Mouse (Mus musculus) embryonic facial prominence, embryonic 11.5 days (tissue): ENCODE data around the gene Camta1. TPM values are rescaled to one million over a fixed set of nuclear protein-coding genes. Genes with fewer than 3 reads are reported as not detected.

Experiments used
- ATAC-seq: fragments of 200-750 bp; cut with Nextera tagmentation; replicated peaks from 2 replicates; pipeline ENCODE4 v1.8.0; 2017; ENCODE audit warnings: low read depth; ENCODE audit not compliant: insufficient number of reproducible peaks, low FRiP score, low TSS enrichment
- DNase-seq: peaks from one replicate; pipeline ENCODE4 v3.0.0-alpha.2; 2015; ENCODE audit warnings: low spot score
- H3K27ac ChIP-seq: fragments of 300-500 bp; sonication (generic); replicated peaks from 2 replicates; pipeline ENCODE4 v1.5.1; 2014; ENCODE audit warnings: mild to moderate bottlenecking, low read depth, low read length, control low read depth
- H3K27me3 ChIP-seq: fragments of 300-500 bp; sonication (generic); 2 replicates; pipeline ENCODE4 v1.6.1; 2014; ENCODE audit warnings: mild to moderate bottlenecking, low read length, moderate library complexity, mixed read lengths; ENCODE audit not compliant: control insufficient read depth, insufficient read depth
- H3K36me3 ChIP-seq: fragments of 300-500 bp; sonication (generic); replicated peaks from 2 replicates; pipeline ENCODE4 v1.6.1; 2014; ENCODE audit warnings: low read depth, mild to moderate bottlenecking, low read length, moderate library complexity, mixed read lengths; ENCODE audit not compliant: control insufficient read depth, insufficient read depth
- H3K4me1 ChIP-seq: fragments of 300-500 bp; sonication (generic); 2 replicates; pipeline ENCODE4 v1.6.1; 2014; ENCODE audit warnings: low read length, mixed read lengths; ENCODE audit not compliant: control insufficient read depth, insufficient read depth
- H3K4me2 ChIP-seq: fragments of 300-500 bp; sonication (generic); 2 replicates; pipeline ENCODE4 v1.6.1; 2014; ENCODE audit warnings: low read depth, mild to moderate bottlenecking, control low read depth, low read length, moderate library complexity
- H3K4me3 ChIP-seq: fragments of 300-500 bp; sonication (generic); 2 replicates; pipeline ENCODE4 v1.5.1; 2014; ENCODE audit warnings: low read depth, low read length, control low read depth
- H3K9ac ChIP-seq: fragments of 300-500 bp; sonication (generic); replicated peaks from 2 replicates; pipeline ENCODE4 v1.6.1; 2014; ENCODE audit warnings: mild to moderate bottlenecking, control low read depth, low read length
- H3K9me3 ChIP-seq: fragments of 300-500 bp; sonication (generic); replicated peaks from 2 replicates; pipeline ENCODE4 v1.6.1; 2016; ENCODE audit warnings: mild to moderate bottlenecking, low read length, inconsistent platforms, mixed read lengths; ENCODE audit not compliant: control insufficient read depth
- WGBS: fragments of 180-500 bp; shearing (Covaris S2); extraction: QIAGEN DNeasy Blood & Tissue Kit; methylation state at CpG from one replicate; pipeline ENCODE4 v1.1.7; 2014; 5-methylcytosine and 5-hydroxymethylcytosine counted together
- polyA plus RNA-seq: library from polyadenylated mRNA; unstranded; fragments of >200 nt; fragmentation: Nextera tagmentation; extraction: Ambion mirVana; gene quantifications from 2 replicates; pipeline ENCODE4 v1.2.1, GENCODE M21; 2014

The Camta1 gene
- polyA plus RNA-seq, 1 experiment from 2014 or later, result 130 TPM

DNA sequence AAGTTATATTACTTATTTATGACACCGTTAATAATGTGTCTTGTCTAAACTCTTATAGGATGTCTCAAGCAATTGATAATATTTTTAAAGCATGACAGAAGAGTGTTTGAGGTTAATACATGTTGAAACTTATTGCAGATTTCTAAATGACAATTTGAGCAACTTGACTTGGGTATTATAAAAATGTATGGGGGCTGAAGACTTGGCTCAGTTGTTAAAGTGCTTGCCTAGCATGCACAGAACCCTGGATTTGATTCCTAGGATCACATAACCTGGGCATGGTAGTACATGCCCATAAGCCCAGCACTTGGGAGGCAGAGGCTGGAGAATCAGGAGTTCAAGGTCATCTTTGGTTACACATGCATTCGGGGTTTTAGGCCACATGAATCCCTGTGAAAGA lies 992.8 kb downstream of the Camta1 start:
- no peak overlapping the region for H3K4me3 ChIP-seq
- peaks cover 10% of the 10 kb centered on the region for H3K4me1 ChIP-seq
- 74% methylated on average over 2 of the region's 2 CpGs for WGBS
- no peak overlapping the region for H3K9ac ChIP-seq
- ATAC-seq (no peak), DNase-seq (no peak)
- no peaks in the 10 kb centered on the region for H3K9me3 ChIP-seq
- H3K27me3 ChIP-seq, result no peaks in the 10 kb centered on the region
- H3K27ac ChIP-seq, result no peak overlapping the region
- H3K36me3 ChIP-seq, result 0 out of 2 replicates have a peak, but pooled peaks cover 2% of the 10 kb centered on the region
- no peak overlapping the region for H3K4me2 ChIP-seq

DNA sequence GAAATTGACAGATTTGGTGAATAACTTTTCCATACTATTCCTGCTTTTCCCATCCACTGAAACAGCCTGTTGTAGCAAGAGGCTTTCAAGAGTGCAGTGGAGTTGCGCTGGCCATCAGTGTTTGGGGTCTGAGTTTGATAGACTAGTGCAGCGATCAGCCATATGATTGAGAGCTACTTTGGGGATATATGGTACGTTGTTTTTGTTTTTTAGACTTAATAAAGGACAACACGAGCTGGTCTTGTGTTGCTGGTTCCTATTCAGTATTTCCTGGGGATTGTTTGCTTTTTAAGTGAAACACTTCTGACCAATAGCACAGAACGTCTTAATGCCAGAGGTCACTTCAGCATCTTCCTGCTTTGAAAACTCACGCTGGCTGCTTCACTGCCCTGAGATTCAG lies 993.5 kb downstream of the Camta1 start:
- Histone ChIP-seq H3K36me3 (0 out of 2 replicates have a peak, but pooled peaks cover 2% of the 10 kb centered on the region), H3K4me2 (no peak overlapping the region)
- WGBS, result 77% methylated on average over 6 of the region's 6 CpGs

More for the DNA sequence above, 993.5 kb downstream of the Camta1 start:
- H3K27me3 ChIP-seq, result no peaks in the 10 kb centered on the region
- peaks cover 10% of the 10 kb centered on the region for H3K4me1 ChIP-seq
- no peak overlapping the region for H3K27ac ChIP-seq
- H3K4me3 ChIP-seq, result no peak overlapping the region
- no peak for ATAC-seq
- H3K9ac ChIP-seq, result no peak overlapping the region
- no peaks in the 10 kb centered on the region for H3K9me3 ChIP-seq
- DNase-seq, result no peak

Other genes with a start within 250 kb of the Camta1 start
- gene Dnajc11, start 71.8 kb upstream of the Camta1 start, polyA plus RNA-seq, result 75.0 and 79.3 TPM in 2 replicates
- gene Thap3, start 127.1 kb upstream of the Camta1 start, polyA plus RNA-seq, result 22.2 and 22.4 TPM in 2 replicates
- gene Phf13, start 134.4 kb upstream of the Camta1 start, polyA plus RNA-seq, result 23.1 and 25.8 TPM in 2 replicates
- gene Klhl21, start 146.9 kb upstream of the Camta1 start, polyA plus RNA-seq, result 3.2 TPM in 2 replicates
- 21.1 and 21.5 TPM in 2 replicates for gene Zbtb48, start 165.8 kb upstream of the Camta1 start, polyA plus RNA-seq
- 0.25 and 0.55 TPM in 2 replicates for gene Tas1r1, start 176.7 kb upstream of the Camta1 start, polyA plus RNA-seq
- gene Nol9, start 177.4 kb upstream of the Camta1 start, polyA plus RNA-seq, result 28.3 and 31.4 TPM in 2 replicates
- gene Plekhg5, start 210.6 kb upstream of the Camta1 start, polyA plus RNA-seq, result 5.3 and 6.8 TPM in 2 replicates